Mouse (Mus musculus) olfactory bulb, adult 2 months (tissue): ENCODE data around the gene Aim2.

Experiments
- CTCF ChIP-seq: fragments of 200-500 bp; IDR thresholded peaks from 2 replicates; pipeline ENCODE4 v1.5.1; 2012; ENCODE audit warnings: low read depth, mild to moderate bottlenecking, low read length, moderate library complexity; ENCODE audit not compliant: insufficient read depth
- POLR2A ChIP-seq: fragments of 200-500 bp; IDR thresholded peaks from 2 replicates; pipeline ENCODE4 v1.6.1; 2012; ENCODE audit warnings: mild to moderate bottlenecking, low read depth, low read length, moderate library complexity; ENCODE audit not compliant: insufficient read depth

GRCm38 (mm10) chr1:173337008-173337407 lies 13.7 kb upstream of the Aim2 start:
- TF ChIP-seq CTCF (no peak), POLR2A (no peak)
